Mouse (Mus musculus): ENCODE data around the gene Clasp2.

The Clasp2 gene

GRCm38 (mm10) chr9:113855441-113855840, 114.2 kb downstream of the Clasp2 start:
- no peaks in the 10 kb centered on the region for H3K9me3 ChIP-seq (ENCODE audit: low read length)
- H3K4me1 ChIP-seq (replicated peaks; ENCODE audit: low read depth, low read length), result no peaks in the 10 kb centered on the region
- H3K27me3 ChIP-seq (ENCODE audit: insufficient read depth, low read length), result no peaks in the 10 kb centered on the region
- TF ChIP-seq POU5F1 (IDR thresholded peaks at IDR 0.05; ENCODE audit: borderline replicate concordance, low read length), result no peak
- no peak for TF ChIP-seq CTCF (conservative IDR thresholded peaks at IDR 0.05; ENCODE audit: low read length)
- TF ChIP-seq NANOG (IDR thresholded peaks at IDR 0.05; ENCODE audit: borderline replicate concordance, low read length), result no peak
- no peak overlapping the region for H3K4me3 ChIP-seq (replicated peaks; ENCODE audit: low read length)
- peaks cover 53% of the 10 kb centered on the region for H3K36me3 ChIP-seq (ENCODE audit: insufficient read depth, low read length)

- Histone ChIP-seq H3K9me3 (ENCODE audit: low read length) (no peaks in the 10 kb centered on the region), H3K4me1 (replicated peaks; ENCODE audit: low read depth, low read length) (no peaks in the 10 kb centered on the region), H3K27me3 (ENCODE audit: insufficient read depth, low read length) (no peaks in the 10 kb centered on the region), H3K36me3 (ENCODE audit: insufficient read depth, low read length) (peaks cover 50% of the 10 kb centered on the region), H3K4me3 (replicated peaks; ENCODE audit: low read length) (no peak overlapping the region)
- no peak for TF ChIP-seq NANOG (IDR thresholded peaks at IDR 0.05; ENCODE audit: borderline replicate concordance, low read length)
- TF ChIP-seq POU5F1 (IDR thresholded peaks at IDR 0.05; ENCODE audit: borderline replicate concordance, low read length), result no peak
- TF ChIP-seq CTCF (conservative IDR thresholded peaks at IDR 0.05; ENCODE audit: low read length), result no peak
These were observed 116.1 kb downstream of the Clasp2 start for GRCm38 (mm10) chr9:113857281-113857928.

GRCm38 (mm10) chr9:113857929-113858440, 116.7 kb downstream of the Clasp2 start:
- TF ChIP-seq NANOG (IDR thresholded peaks at IDR 0.05; ENCODE audit: borderline replicate concordance, low read length), result no peak
- TF ChIP-seq CTCF (conservative IDR thresholded peaks at IDR 0.05; ENCODE audit: low read length), result no peak
- no peak for TF ChIP-seq POU5F1 (IDR thresholded peaks at IDR 0.05; ENCODE audit: borderline replicate concordance, low read length)
- Histone ChIP-seq H3K27me3 (ENCODE audit: insufficient read depth, low read length) (no peaks in the 10 kb centered on the region), H3K4me1 (replicated peaks; ENCODE audit: low read depth, low read length) (no peaks in the 10 kb centered on the region), H3K9me3 (ENCODE audit: low read length) (no peaks in the 10 kb centered on the region), H3K4me3 (replicated peaks; ENCODE audit: low read length) (no peak overlapping the region), H3K36me3 (ENCODE audit: insufficient read depth, low read length) (peaks cover 50% of the 10 kb centered on the region)

GRCm38 (mm10) chr9:113859420-113859819, 118.1 kb downstream of the Clasp2 start:
- TF ChIP-seq POU5F1 (IDR thresholded peaks at IDR 0.05; ENCODE audit: borderline replicate concordance, low read length) (no peak), CTCF (conservative IDR thresholded peaks at IDR 0.05; ENCODE audit: low read length) (no peak), NANOG (IDR thresholded peaks at IDR 0.05; ENCODE audit: borderline replicate concordance, low read length) (no peak)

GRCm38 (mm10) chr9:113863370-113863999, 122.2 kb downstream of the Clasp2 start:
- peaks cover 47% of the 10 kb centered on the region for H3K36me3 ChIP-seq (ENCODE audit: insufficient read depth, low read length)
- TF ChIP-seq NANOG (IDR thresholded peaks at IDR 0.05; ENCODE audit: borderline replicate concordance, low read length) (no peak), CTCF (conservative IDR thresholded peaks at IDR 0.05; ENCODE audit: low read length) (no peak), POU5F1 (IDR thresholded peaks at IDR 0.05; ENCODE audit: borderline replicate concordance, low read length) (no peak)

More at GRCm38 (mm10) chr9:113859420-113859819, 118.1 kb downstream of the Clasp2 start:
- Histone ChIP-seq H3K27me3 (ENCODE audit: insufficient read depth, low read length) (no peaks in the 10 kb centered on the region), H3K36me3 (ENCODE audit: insufficient read depth, low read length) (peaks cover 43% of the 10 kb centered on the region), H3K4me3 (replicated peaks; ENCODE audit: low read length) (no peak overlapping the region), H3K4me1 (replicated peaks; ENCODE audit: low read depth, low read length) (no peaks in the 10 kb centered on the region), H3K9me3 (ENCODE audit: low read length) (no peaks in the 10 kb centered on the region)

DNA sequence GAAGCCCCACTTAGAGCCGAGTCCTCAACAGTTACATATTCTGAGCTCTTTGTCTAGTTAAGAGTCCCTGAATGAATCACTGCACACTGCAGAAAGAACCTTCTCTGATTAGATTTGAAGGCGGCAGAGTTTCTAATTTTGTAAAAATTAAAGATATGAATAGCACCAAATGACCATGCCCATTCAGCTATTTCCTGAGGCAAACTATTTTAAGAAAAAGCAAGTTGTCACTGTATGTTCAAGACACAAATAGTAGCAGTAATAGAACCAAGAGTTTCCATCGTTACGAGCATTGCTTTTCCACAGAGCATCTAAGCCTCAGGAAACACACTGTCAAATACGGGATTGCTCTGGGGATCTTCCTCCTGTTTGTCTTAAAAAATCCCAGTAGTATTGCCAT, 126.7 kb downstream of the Clasp2 start:
- Histone ChIP-seq H3K36me3 (ENCODE audit: insufficient read depth, low read length) (peaks cover 75% of the 10 kb centered on the region), H3K4me1 (replicated peaks; ENCODE audit: low read depth, low read length) (no peaks in the 10 kb centered on the region), H3K9me3 (ENCODE audit: low read length) (no peaks in the 10 kb centered on the region), H3K27me3 (ENCODE audit: insufficient read depth, low read length) (no peaks in the 10 kb centered on the region), H3K4me3 (replicated peaks; ENCODE audit: low read length) (no peak overlapping the region)
- TF ChIP-seq CTCF (conservative IDR thresholded peaks at IDR 0.05; ENCODE audit: low read length) (no peak), POU5F1 (IDR thresholded peaks at IDR 0.05; ENCODE audit: borderline replicate concordance, low read length) (no peak), NANOG (IDR thresholded peaks at IDR 0.05; ENCODE audit: borderline replicate concordance, low read length) (no peak)

More at GRCm38 (mm10) chr9:113863370-113863999, 122.2 kb downstream of the Clasp2 start:
- Histone ChIP-seq H3K4me1 (replicated peaks; ENCODE audit: low read depth, low read length) (no peaks in the 10 kb centered on the region), H3K9me3 (ENCODE audit: low read length) (no peaks in the 10 kb centered on the region), H3K4me3 (replicated peaks; ENCODE audit: low read length) (no peak overlapping the region), H3K27me3 (ENCODE audit: insufficient read depth, low read length) (no peaks in the 10 kb centered on the region)

DNA sequence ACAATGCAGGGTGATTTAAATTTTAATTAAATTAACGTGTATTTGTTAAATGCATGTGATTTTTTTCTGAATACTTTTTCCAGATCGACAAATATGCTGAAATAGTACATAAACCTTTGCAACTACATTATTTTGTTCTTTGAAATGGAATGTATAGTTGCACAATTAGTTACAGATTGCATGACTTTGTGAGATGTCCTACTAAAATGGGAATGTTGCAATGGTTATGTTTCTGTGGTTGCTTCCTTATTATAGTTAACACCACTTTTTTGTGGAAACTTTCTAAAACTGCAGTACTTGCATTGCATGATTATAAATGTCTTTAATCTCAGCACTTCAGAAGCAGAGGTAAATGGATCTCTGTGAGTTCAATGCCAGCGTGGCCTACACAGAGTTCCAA, 153.6 kb downstream of the Clasp2 start:
- TF ChIP-seq NANOG (IDR thresholded peaks at IDR 0.05; ENCODE audit: borderline replicate concordance, low read length) (no peak), CTCF (conservative IDR thresholded peaks at IDR 0.05; ENCODE audit: low read length) (no peak), POU5F1 (IDR thresholded peaks at IDR 0.05; ENCODE audit: borderline replicate concordance, low read length) (no peak)
- Histone ChIP-seq H3K36me3 (ENCODE audit: insufficient read depth, low read length) (peaks cover 51% of the 10 kb centered on the region), H3K9me3 (ENCODE audit: low read length) (no peaks in the 10 kb centered on the region), H3K27me3 (ENCODE audit: insufficient read depth, low read length) (no peaks in the 10 kb centered on the region), H3K4me3 (replicated peaks; ENCODE audit: low read length) (no peak overlapping the region), H3K4me1 (replicated peaks; ENCODE audit: low read depth, low read length) (no peaks in the 10 kb centered on the region)

GRCm38 (mm10) chr9:113903136-113903535, 161.9 kb downstream of the Clasp2 start:
- H3K4me1 ChIP-seq (replicated peaks; ENCODE audit: low read depth, low read length), result no peaks in the 10 kb centered on the region
- H3K27me3 ChIP-seq (ENCODE audit: insufficient read depth, low read length), result no peaks in the 10 kb centered on the region
- TF ChIP-seq NANOG (IDR thresholded peaks at IDR 0.05; ENCODE audit: borderline replicate concordance, low read length) (no peak), POU5F1 (IDR thresholded peaks at IDR 0.05; ENCODE audit: borderline replicate concordance, low read length) (no peak), CTCF (conservative IDR thresholded peaks at IDR 0.05; ENCODE audit: low read length) (no peak)
- no peak overlapping the region for H3K4me3 ChIP-seq (replicated peaks; ENCODE audit: low read length)
- H3K36me3 ChIP-seq (ENCODE audit: insufficient read depth, low read length), result peaks cover 67% of the 10 kb centered on the region
- no peaks in the 10 kb centered on the region for H3K9me3 ChIP-seq (ENCODE audit: low read length)
